Mouse (Mus musculus) heart, postnatal 0 days (tissue): ENCODE data around the gene Pfkm.

Experiments used
- CTCF ChIP-seq: IDR thresholded peaks from 2 replicates; pipeline ENCODE4 v1.5.1; 2016; ENCODE audit warnings: antibody characterized with exemption, control low read depth, low read depth
- EP300 ChIP-seq: IDR thresholded peaks from 2 replicates; pipeline ENCODE4 v1.6.1; 2016; ENCODE audit warnings: antibody characterized with exemption, low read depth

DNA sequence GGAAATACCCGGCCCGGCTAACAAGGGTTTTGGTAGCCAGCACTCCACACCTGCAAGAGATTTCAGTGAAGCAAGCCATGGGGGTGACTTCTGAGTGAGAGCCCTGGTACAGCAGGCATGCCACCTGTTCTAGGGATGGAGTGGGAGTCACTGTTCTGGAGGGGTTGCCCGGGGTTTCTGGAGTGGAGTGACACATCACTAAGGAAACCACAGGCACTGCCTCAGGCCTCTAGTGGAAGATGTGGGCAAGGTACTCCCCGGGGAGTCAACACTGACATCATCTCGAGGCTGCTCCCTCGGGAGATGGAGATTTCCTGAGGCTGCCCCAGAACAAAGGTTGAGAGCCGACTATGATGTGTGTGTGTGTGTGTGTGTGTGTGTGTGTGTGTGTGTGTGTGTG is 78.0 kb downstream of the Pfkm start:
- TF ChIP-seq CTCF (no peak), EP300 (no peak)
